Mouse (Mus musculus) liver, embryonic 13.5 days (tissue): ENCODE measurements around the gene Gm11146. TPM values are rescaled to one million over a fixed set of nuclear protein-coding genes. Genes with fewer than 3 reads are reported as not detected.

Experiments used
- ATAC-seq: fragments of 200-750 bp; cut with Nextera tagmentation; 2 replicates; pipeline ENCODE4 v1.8.0; 2017; ENCODE audit warnings: low read depth, mild to moderate bottlenecking, moderate number of reproducible peaks, moderate library complexity
- DNase-seq: peaks from one replicate; pipeline ENCODE4 v3.0.0; 2022
- H3K27ac ChIP-seq: fragments of 300-500 bp; sonication (generic); 2 replicates; pipeline ENCODE4 v1.5.1; 2015; ENCODE audit warnings: moderate library complexity, mild to moderate bottlenecking, inconsistent platforms
- H3K27me3 ChIP-seq: fragments of 300-500 bp; sonication (generic); 2 replicates; pipeline ENCODE4 v1.6.1; 2015; ENCODE audit warnings: mild to moderate bottlenecking, inconsistent platforms
- H3K36me3 ChIP-seq: fragments of 300-500 bp; sonication (generic); 2 replicates; pipeline ENCODE4 v1.6.1; 2015; ENCODE audit warnings: mild to moderate bottlenecking, inconsistent platforms
- H3K4me1 ChIP-seq: fragments of 300-500 bp; sonication (generic); replicated peaks from 2 replicates; pipeline ENCODE4 v1.6.1; 2015; ENCODE audit warnings: inconsistent platforms
- H3K4me2 ChIP-seq: fragments of 300-500 bp; sonication (generic); 2 replicates; pipeline ENCODE4 v1.6.1; 2015; ENCODE audit warnings: inconsistent platforms, mild to moderate bottlenecking, moderate library complexity
- H3K4me3 ChIP-seq: fragments of 300-500 bp; sonication (generic); replicated peaks from 2 replicates; pipeline ENCODE4 v1.5.1; 2015; ENCODE audit warnings: mild to moderate bottlenecking, inconsistent platforms
- H3K9ac ChIP-seq: fragments of 300-500 bp; sonication (generic); 2 replicates; pipeline ENCODE4 v1.6.1; 2015; ENCODE audit warnings: mild to moderate bottlenecking, inconsistent platforms
- H3K9me3 ChIP-seq: fragments of 300-500 bp; sonication (generic); replicated peaks from 2 replicates; pipeline ENCODE4 v1.6.1; 2016; ENCODE audit warnings: inconsistent platforms
- WGBS: fragments of 180-500 bp; shearing (Covaris S2); methylation state at CpG from one replicate; pipeline ENCODE4 v1.1.7; 2015; ENCODE audit not compliant: insufficient replicate concordance; 5-methylcytosine and 5-hydroxymethylcytosine counted together
- polyA plus RNA-seq: library from polyadenylated mRNA; unstranded; fragments of >200 nt; fragmentation: Nextera tagmentation; extraction: Ambion mirVana; gene quantifications from 2 replicates; pipeline ENCODE4 v1.2.1, GENCODE M21; 2015

Gm11146 gene
- polyA plus RNA-seq = not detected in 2 replicates

GRCm38 (mm10) chr16:77601994-77602393 is at the start of gene Gm11146:
Gene Gm11146 (minus strand): TSS chr16:77602094.
- WGBS = 42% methylated on average over 1 of the region's 1 CpGs
- Histone ChIP-seq H3K36me3 (no peaks in the 10 kb centered on the region), H3K27ac (no peak within 1 kb of the TSS), H3K4me1 (no peaks in the 10 kb centered on the region), H3K9me3 (no peaks in the 10 kb centered on the region), H3K4me2 (no peak within 1 kb of the TSS), H3K9ac (no peak within 1 kb of the TSS), H3K27me3 (no peaks in the 10 kb centered on the region), H3K4me3 (no peak within 1 kb of the TSS)
- DNase-seq = no peak
- ATAC-seq = no peak

GRCm38 (mm10) chr16:77650596-77650995 is 48.7 kb upstream of the Gm11146 start:
- 43% methylated on average over 1 of the region's 1 CpGs for WGBS
- no peak overlapping the region for H3K4me3 ChIP-seq
- DNase-seq = no peak
- H3K9ac ChIP-seq = no peak overlapping the region
- no peaks in the 10 kb centered on the region for H3K4me1 ChIP-seq
- H3K36me3 ChIP-seq = no peaks in the 10 kb centered on the region
- no peak overlapping the region for H3K27ac ChIP-seq
- no peaks in the 10 kb centered on the region for H3K9me3 ChIP-seq
- H3K4me2 ChIP-seq = no peak overlapping the region
- ATAC-seq = no peak
- no peaks in the 10 kb centered on the region for H3K27me3 ChIP-seq

GRCm38 (mm10) chr16:77649006-77649405 is 47.1 kb upstream of the Gm11146 start:
- no peaks in the 10 kb centered on the region for H3K9me3 ChIP-seq
- no peak overlapping the region for H3K9ac ChIP-seq
- H3K36me3 ChIP-seq = no peaks in the 10 kb centered on the region
- no peaks in the 10 kb centered on the region for H3K27me3 ChIP-seq
- no peak overlapping the region for H3K4me2 ChIP-seq
- DNase-seq = no peak
- no peak overlapping the region for H3K4me3 ChIP-seq
- no peak overlapping the region for H3K27ac ChIP-seq
- no peak for ATAC-seq
- WGBS = 61% methylated on average over 2 of the region's 2 CpGs
- no peaks in the 10 kb centered on the region for H3K4me1 ChIP-seq

- no peak for ATAC-seq
- 53% methylated on average over 2 of the region's 2 CpGs for WGBS
Measured at GRCm38 (mm10) chr16:77648181-77648580, 46.3 kb upstream of the Gm11146 start.

GRCm38 (mm10) chr16:77646146-77646545 is 44.3 kb upstream of the Gm11146 start:
- no peak overlapping the region for H3K9ac ChIP-seq
- no peak overlapping the region for H3K27ac ChIP-seq
- H3K9me3 ChIP-seq = no peaks in the 10 kb centered on the region
- H3K36me3 ChIP-seq = no peaks in the 10 kb centered on the region
- ATAC-seq = no peak
- H3K27me3 ChIP-seq = no peaks in the 10 kb centered on the region
- no peak overlapping the region for H3K4me2 ChIP-seq
- no peak for DNase-seq
- H3K4me1 ChIP-seq = no peaks in the 10 kb centered on the region
- 57% methylated on average over 7 of the region's 7 CpGs for WGBS
- H3K4me3 ChIP-seq = no peak overlapping the region

More at GRCm38 (mm10) chr16:77648181-77648580, 46.3 kb upstream of the Gm11146 start:
- no peak overlapping the region for H3K4me3 ChIP-seq
- H3K9ac ChIP-seq = no peak overlapping the region
- no peak for DNase-seq
- no peaks in the 10 kb centered on the region for H3K9me3 ChIP-seq
- H3K36me3 ChIP-seq = no peaks in the 10 kb centered on the region
- H3K4me1 ChIP-seq = no peaks in the 10 kb centered on the region
- H3K27me3 ChIP-seq = no peaks in the 10 kb centered on the region
- H3K4me2 ChIP-seq = no peak overlapping the region
- H3K27ac ChIP-seq = no peak overlapping the region

- no peak for DNase-seq
- 33% methylated on average over 1 of the region's 1 CpGs for WGBS
Measured at GRCm38 (mm10) chr16:77644976-77645375, 43.1 kb upstream of the Gm11146 start.

GRCm38 (mm10) chr16:77643871-77644720 is 42.2 kb upstream of the Gm11146 start:
- Histone ChIP-seq H3K27ac (no peak overlapping the region), H3K27me3 (no peaks in the 10 kb centered on the region), H3K4me3 (peak overlapping the region; percentile 42), H3K36me3 (no peaks in the 10 kb centered on the region), H3K9ac (no peak overlapping the region), H3K4me1 (no peaks in the 10 kb centered on the region), H3K9me3 (no peaks in the 10 kb centered on the region), H3K4me2 (peak overlapping the region; percentile 60)
- ATAC-seq = peak; percentile 58; the same call in 1 of the 2 replicates
- 6% methylated on average over 31 of the region's 31 CpGs for WGBS
- DNase-seq = no peak

More at GRCm38 (mm10) chr16:77644976-77645375, 43.1 kb upstream of the Gm11146 start:
- H3K4me1 ChIP-seq = no peaks in the 10 kb centered on the region
- no peaks in the 10 kb centered on the region for H3K36me3 ChIP-seq
- ATAC-seq = no peak
- no peak overlapping the region for H3K9ac ChIP-seq
- no peak overlapping the region for H3K4me2 ChIP-seq
- no peak overlapping the region for H3K27ac ChIP-seq
- no peaks in the 10 kb centered on the region for H3K27me3 ChIP-seq
- no peak overlapping the region for H3K4me3 ChIP-seq
- no peaks in the 10 kb centered on the region for H3K9me3 ChIP-seq

- Histone ChIP-seq H3K9me3 (no peaks in the 10 kb centered on the region), H3K4me3 (peak overlapping the region; percentile 42; the same call in 1 of the 2 replicates), H3K4me2 (peak overlapping the region; percentile 60; the same call in 1 of the 2 replicates), H3K27me3 (no peaks in the 10 kb centered on the region), H3K4me1 (no peaks in the 10 kb centered on the region), H3K36me3 (no peaks in the 10 kb centered on the region), H3K27ac (no peak overlapping the region), H3K9ac (no peak overlapping the region)
- DNase-seq (no peak), ATAC-seq (no peak)
- WGBS = 68% methylated on average over 14 of the region's 14 CpGs
Measured at GRCm38 (mm10) chr16:77643036-77643870, 41.4 kb upstream of the Gm11146 start.

- Histone ChIP-seq H3K4me3 (no peak overlapping the region), H3K27ac (no peak overlapping the region), H3K9me3 (no peaks in the 10 kb centered on the region), H3K9ac (no peak overlapping the region), H3K27me3 (no peaks in the 10 kb centered on the region), H3K4me1 (no peaks in the 10 kb centered on the region), H3K36me3 (no peaks in the 10 kb centered on the region), H3K4me2 (no peak overlapping the region)
- DNase-seq (no peak), ATAC-seq (no peak)
- WGBS = 56% methylated on average over 6 of the region's 6 CpGs
Measured at GRCm38 (mm10) chr16:77636497-77636896, 34.6 kb upstream of the Gm11146 start.

GRCm38 (mm10) chr16:77632315-77632881 is 30.5 kb upstream of the Gm11146 start:
- no peaks in the 10 kb centered on the region for H3K27me3 ChIP-seq
- H3K4me1 ChIP-seq = no peaks in the 10 kb centered on the region
- H3K4me2 ChIP-seq = no peak overlapping the region
- 62% methylated on average over 6 of the region's 6 CpGs for WGBS
- no peaks in the 10 kb centered on the region for H3K9me3 ChIP-seq
- H3K9ac ChIP-seq = no peak overlapping the region
- no peak for DNase-seq
- H3K36me3 ChIP-seq = no peaks in the 10 kb centered on the region
- no peak overlapping the region for H3K27ac ChIP-seq
- ATAC-seq = no peak
- H3K4me3 ChIP-seq = no peak overlapping the region

GRCm38 (mm10) chr16:77622681-77623080 is 20.8 kb upstream of the Gm11146 start:
- Histone ChIP-seq H3K27me3 (no peaks in the 10 kb centered on the region), H3K4me2 (no peak overlapping the region), H3K36me3 (no peaks in the 10 kb centered on the region), H3K9me3 (no peaks in the 10 kb centered on the region), H3K4me3 (no peak overlapping the region), H3K4me1 (no peaks in the 10 kb centered on the region), H3K9ac (no peak overlapping the region), H3K27ac (no peak overlapping the region)
- 59% methylated on average over 5 of the region's 5 CpGs for WGBS
- ATAC-seq = no peak
- no peak for DNase-seq
